Mouse (Mus musculus) right cerebral cortex, postnatal 25 days (tissue): ENCODE measurements at regions not wholly inside any gene's neighbourhood (a gene's known extent, or its start where the extent isn't known, plus 50 kb on each side); places are given as distances from the start of the nearest gene placed in this dataset.
A peak's percentile ranks its signal among the peaks of the same experiment; 100 is the strongest.

Source experiments
- DNase-seq: peaks from one replicate; pipeline ENCODE4 v3.0.0; 2022

- no peak for DNase-seq
These were observed 91.6 kb downstream of the Nuf2 start for GRCm38 (mm10) chr1:169439621-169440020.

GRCm38 (mm10) chr1:169438006-169438405, 93.3 kb downstream of the Nuf2 start:
- DNase-seq = no peak

GRCm38 (mm10) chr1:169422408-169422807, 108.9 kb downstream of the Nuf2 start:
- peak; percentile 65 for DNase-seq

DNA sequence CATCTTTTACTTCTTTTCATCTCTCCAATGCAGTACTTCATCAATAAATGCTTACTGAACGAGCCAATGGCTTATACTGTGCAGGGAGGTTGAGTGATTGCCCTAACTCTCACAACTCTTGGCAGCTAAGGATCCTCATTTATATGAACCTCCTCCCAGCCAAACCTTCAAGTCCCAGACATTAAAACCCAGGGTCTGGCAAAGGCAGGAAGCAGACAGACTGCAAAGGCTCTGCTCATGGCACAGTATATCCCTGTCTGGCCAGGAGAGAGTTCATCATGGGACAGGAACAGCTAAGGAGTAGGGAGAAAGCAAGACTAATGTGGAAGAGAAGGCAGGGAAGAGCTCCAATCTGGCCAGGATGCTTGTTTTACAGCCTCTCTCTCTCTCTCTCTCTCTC, 109.6 kb downstream of the Nuf2 start:
- no peak for DNase-seq

- DNase-seq = no peak
These were observed 112.6 kb downstream of the Nuf2 start for GRCm38 (mm10) chr1:169418665-169419045.

DNA sequence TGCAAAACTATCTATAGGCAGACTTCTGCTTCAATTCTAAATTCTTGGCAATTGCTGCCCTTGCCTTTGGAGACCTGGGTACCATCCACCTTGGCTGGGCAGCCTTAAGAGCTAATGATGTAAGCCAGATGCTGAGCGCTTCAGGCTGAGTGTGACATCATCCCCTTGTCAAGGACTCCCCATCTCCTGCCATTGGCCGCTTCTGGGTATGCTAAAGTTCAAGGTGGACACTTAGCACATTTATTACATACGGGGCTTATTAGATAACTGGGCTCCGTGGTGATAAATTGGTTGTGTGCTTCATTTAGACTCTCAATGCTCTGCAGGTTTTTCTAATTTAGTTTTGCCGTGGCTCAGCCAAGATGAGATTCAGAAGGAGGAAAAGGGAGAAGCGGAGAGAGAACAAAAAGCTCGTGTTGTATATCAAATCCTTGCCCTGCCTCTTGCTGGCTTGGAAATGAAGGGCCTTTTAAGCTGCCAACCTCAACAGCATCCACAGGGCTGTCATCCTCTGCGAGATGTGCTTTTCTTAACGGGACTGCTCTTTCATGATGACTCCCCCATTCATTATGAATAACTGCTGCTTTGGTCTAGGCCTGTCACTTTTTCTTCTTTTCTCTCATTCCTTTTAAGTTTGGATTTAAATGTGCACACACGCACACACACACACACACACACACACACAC, 113.1 kb downstream of the Nuf2 start:
- no peak for DNase-seq

GRCm38 (mm10) chr1:169416701-169417100, 114.6 kb downstream of the Nuf2 start:
- DNase-seq = no peak

DNA sequence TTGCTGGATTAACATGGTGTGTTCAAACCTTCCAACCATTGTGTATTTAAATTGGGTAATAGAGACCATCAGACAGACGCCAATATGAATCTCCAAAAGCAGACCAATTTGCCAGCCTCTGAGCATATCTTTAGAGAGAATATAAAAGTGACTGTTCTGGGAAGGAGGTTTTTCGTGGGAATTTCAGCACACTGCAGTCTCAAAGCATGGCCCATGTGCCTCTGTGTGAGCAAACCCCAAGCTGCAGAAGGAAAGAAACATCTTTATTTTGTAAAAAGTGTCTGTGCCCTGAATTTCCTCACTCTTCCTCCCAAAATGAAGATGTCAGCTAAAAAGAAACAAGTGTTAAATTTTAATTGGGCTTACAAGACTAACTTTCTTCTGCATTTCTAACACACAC, 123.1 kb downstream of the Nuf2 start:
- no peak for DNase-seq

- DNase-seq = no peak
These were observed 130.4 kb downstream of the Nuf2 start for GRCm38 (mm10) chr1:169400841-169401240.

- DNase-seq = no peak
These were observed 133.9 kb downstream of the Nuf2 start for GRCm38 (mm10) chr1:169397371-169397770.

GRCm38 (mm10) chr1:169387056-169387455, 144.2 kb downstream of the Nuf2 start:
- DNase-seq = no peak

DNA sequence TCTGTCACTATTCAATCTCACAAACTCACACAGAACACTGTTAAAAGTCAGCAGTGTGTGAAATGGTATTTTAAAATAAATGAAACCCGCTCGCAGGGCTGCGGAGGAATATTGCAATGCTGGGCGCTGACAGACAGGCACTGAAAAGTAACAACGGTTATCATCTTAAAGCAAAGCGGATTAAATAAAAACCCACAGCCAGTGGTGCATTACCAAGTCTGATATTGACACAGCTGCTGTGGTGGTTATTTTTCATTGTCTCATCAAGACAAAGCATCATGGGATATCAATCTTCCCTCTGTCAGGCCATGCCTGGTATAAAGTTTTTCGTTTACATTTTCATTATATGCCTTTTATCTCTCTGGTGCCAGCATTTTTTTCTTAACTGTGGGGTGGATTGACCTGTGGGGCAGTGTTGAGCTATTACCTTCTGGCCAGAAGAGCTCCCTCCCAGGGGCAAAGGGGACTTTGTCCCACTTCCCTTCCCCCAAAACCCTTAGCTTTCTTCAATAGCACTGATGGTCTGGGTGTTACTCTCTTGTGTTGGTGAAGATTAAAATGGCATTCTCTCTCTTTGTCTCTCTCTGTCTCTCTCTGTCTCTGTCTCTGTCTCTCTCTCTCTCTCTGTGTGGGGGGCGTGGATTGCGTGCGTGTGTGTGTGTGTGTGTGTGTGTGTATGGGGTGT, 145.4 kb downstream of the Nuf2 start:
- no peak for DNase-seq

- DNase-seq = no peak
These were observed 156.6 kb downstream of the Nuf2 start for GRCm38 (mm10) chr1:169374686-169375085.

- no peak for DNase-seq
These were observed 162.5 kb downstream of the Nuf2 start for GRCm38 (mm10) chr1:169368758-169369157.

GRCm38 (mm10) chr1:169367772-169368501, 163.3 kb downstream of the Nuf2 start:
- DNase-seq = no peak

DNA sequence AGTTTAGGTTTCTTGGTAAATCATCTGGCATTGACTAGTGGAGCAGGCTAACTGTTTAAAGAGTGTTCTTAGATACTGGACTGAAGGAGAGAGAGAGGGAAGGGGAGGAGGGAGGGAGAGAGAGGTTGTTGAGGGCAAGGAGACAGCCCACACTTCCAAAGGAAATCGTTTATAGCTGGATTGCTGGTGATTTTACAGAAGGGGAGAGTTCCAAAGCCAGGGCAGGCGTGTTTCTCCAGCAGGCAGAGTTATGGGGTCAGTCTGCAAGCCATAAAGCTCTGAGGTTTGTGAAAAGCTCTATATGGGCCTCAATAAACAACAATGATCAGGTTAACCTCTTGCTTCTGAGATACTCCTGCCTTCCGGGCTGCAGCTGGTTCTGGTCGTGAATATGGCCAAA, 163.9 kb downstream of the Nuf2 start:
- no peak for DNase-seq

GRCm38 (mm10) chr1:169362564-169362963, 168.7 kb downstream of the Nuf2 start:
- no peak for DNase-seq

- DNase-seq = no peak
These were observed 173.5 kb downstream of the Nuf2 start for GRCm38 (mm10) chr1:169357652-169358241.

- DNase-seq = no peak
These were observed 177.2 kb downstream of the Nuf2 start for GRCm38 (mm10) chr1:169354021-169354420.

GRCm38 (mm10) chr1:169347692-169348091, 183.6 kb downstream of the Nuf2 start:
- no peak for DNase-seq

GRCm38 (mm10) chr1:169346876-169347275, 184.4 kb downstream of the Nuf2 start:
- DNase-seq = no peak

DNA sequence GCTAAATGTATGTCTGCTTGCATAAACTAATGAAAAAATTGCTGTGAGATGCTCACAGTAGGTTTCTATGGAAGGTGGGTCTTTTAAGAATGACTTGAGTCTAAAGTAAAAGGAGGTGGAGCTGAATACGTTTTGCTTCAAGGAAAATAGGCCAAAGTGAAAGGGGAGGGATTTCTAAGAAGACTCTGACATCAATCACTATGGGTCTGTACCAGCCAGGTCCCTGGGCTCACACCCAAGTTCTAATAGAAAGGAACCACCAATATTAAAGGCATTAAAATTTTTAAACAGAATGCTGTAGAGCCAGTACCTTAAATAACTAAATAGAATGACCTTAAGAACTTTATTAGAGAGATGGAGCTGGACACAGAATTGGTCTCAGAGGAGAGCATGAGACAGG, 190.1 kb downstream of the Nuf2 start:
- no peak for DNase-seq

DNA sequence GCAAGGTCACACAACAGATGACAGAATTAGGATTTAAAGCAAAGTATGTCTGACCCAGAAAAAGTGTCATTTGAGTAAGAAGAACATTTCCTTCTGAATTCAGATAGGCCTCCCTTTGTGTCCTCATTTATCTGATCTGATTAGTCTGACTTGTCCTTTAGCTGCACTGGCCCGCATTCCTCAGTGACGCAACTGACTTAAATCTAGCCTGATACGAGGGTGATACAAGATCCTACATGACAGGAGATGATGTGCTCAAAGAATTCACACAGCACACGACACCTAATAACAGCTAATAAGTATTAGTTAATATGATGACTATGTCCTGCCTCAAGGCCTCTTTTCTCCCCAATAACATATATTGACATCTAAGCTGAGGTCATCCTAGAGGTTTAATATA, 192.8 kb downstream of the Nuf2 start:
- DNase-seq = no peak

DNA sequence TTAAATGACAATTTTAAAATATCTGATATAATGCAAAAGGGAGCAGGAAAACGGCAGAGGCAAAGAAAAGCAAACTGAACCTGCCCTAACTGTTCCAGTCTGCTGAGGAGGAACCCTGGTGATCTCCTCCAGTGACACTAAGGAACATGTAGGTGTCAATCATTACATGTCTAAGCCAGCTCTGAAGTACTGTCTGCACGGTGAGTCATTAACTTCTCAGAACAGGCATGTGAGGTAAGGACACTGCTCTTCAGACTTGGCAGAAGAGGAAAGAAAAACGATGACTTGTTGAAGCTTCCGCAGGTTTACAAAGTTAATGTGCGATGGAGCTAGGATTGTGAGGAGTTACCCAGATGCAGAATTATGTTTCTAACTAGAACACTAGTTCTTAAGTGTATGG, 199.1 kb downstream of the Nuf2 start:
- no peak for DNase-seq
